Mouse (Mus musculus): Measurements from ENCODE around the gene Uap1l1.

The Uap1l1 gene

DNA sequence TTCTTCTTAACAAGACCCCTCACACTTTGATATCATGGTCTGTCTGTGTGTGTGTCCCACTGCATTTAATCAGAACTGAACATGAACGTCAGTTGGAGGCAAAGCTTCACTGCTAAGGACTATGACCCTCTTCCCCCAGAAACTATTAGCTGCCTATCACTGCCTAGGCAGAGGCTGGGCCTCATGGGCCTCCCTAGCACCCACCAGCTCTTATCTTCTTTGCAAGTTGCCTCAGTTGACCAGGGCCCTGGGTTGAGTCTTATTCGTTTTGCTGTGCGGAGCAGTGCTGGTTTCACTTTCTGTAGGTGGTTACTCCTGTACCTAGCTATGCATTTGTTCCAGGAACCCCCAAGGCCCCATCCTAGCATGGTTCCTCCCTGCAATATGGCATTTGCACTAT is 4.5 kb upstream of the Uap1l1 start:
- DNase-seq: no peak

- DNase-seq: peak in 1 of 2 experiments; percentile 44
Measured at GRCm38 (mm10) chr2:25364761-25365090, 756 bp downstream of the Uap1l1 start.

DNA sequence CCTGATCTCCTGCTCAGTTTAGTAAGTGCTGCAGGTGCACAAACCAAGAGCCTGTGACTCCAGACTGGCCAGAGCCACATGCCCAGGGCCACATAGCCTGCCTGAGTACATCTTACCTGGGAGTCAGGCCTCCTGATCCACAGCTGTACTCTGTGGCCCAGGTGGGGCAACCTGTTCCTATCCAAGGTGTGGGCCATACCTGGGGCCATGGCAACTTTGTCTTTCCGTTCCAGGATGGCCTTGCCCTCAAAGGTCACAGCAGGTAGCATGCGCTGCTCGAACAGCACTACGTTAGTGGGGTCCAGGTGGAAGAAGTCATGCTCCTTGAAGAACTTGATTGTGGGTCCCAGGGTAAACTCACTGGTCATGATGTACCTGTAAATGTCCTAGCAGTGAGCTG is 1.2 kb downstream of the Uap1l1 start:
- DNase-seq: peak in 1 of 2 experiments; percentile 34

- peak in 1 of 2 experiments; percentile 54 for DNase-seq
Measured at GRCm38 (mm10) chr2:25363478-25364178, 1.9 kb downstream of the Uap1l1 start.

- DNase-seq: no peak
Measured at GRCm38 (mm10) chr2:25359848-25360247, 5.6 kb downstream of the Uap1l1 start.

GRCm38 (mm10) chr2:25356208-25357079 is 9.0 kb downstream of the Uap1l1 start, which contains the start of gene Dpp7:
Gene Dpp7 (minus strand): TSS chr2:25356359.
- peak; percentile 90 to 91 for DNase-seq

DNA sequence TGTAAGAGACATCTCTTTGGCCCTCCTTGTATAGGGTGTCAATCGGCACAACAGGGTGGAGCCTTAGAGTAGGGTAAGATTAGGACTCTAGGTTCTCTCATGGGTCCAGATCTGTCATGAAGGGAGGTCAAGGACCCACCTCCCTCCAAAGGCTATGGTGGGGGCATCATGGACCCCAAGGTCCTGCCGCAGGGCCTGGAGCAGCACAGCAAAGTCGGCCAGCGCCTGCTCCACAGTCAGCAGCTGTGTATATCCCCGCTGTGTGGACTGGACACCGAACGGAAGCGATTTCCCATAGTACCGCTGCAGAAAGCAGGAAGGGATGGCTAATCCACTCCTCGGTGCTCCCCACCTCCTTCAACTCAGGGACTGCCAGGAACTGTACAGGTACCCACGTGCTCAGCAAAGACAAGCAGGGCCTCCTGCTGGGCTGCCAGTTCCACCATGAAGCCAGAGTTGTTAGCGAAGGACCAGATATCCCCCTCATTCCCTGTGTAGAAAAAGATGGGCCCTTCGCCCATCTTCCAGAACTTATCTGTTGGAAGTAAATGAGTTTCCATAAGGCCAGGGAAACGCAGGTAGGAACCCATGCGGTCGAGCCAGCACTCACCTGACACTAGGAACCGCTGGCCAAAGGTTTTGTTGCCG is 9.9 kb downstream of the Uap1l1 start:
- no peak for DNase-seq

DNA sequence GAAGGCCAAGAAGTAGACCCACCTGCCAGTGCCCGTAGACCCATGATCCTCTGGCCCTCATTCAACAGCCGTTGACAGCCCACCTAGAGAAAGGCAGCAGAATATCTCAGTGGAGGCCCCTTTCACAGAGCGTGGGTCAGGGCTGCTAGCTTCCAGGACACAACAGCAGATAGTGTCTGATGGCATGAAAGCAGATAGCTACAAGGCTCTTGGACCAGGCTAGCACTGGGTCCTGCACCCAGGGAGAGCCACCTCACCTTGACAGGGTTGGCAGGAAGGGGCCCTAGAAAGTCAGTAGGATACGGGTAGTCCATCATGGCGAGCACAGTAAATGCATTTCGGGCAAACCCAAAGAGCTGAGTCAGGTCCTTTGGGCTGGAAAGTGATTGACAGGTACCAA is 11.3 kb downstream of the Uap1l1 start:
- no peak for DNase-seq

GRCm38 (mm10) chr2:25350701-25351100 is 14.8 kb downstream of the Uap1l1 start:
- no peak for DNase-seq

GRCm38 (mm10) chr2:25349499-25349898 is 16.0 kb downstream of the Uap1l1 start:
- no peak for DNase-seq

- DNase-seq: no peak
Measured at GRCm38 (mm10) chr2:25348162-25348561, 17.3 kb downstream of the Uap1l1 start.

- DNase-seq: no peak
Measured at GRCm38 (mm10) chr2:25338303-25338702, 27.2 kb downstream of the Uap1l1 start.

DNA sequence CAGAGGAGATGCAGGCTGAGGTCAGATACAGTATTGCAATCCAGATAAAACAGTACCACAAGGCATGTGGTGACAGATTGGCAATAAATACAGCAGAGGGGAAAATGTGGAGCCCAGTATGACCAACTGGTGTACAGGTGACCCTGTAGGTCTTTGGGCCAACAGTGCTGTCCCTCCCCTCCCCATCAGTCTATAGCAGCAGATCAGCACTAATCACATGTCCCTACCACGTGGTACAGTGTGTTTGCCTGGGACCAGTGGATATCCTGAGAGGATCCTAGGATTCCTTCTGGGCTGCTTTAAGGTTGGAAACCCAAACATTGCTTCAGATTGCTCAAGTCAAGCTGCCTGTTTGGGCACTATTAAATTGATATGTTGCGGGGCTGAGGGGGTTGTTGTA is 31.9 kb downstream of the Uap1l1 start:
- DNase-seq: no peak

- peak; percentile 99 to 100 for DNase-seq
Measured at GRCm38 (mm10) chr2:25332286-25333160, 33.0 kb downstream of the Uap1l1 start, which contains the start of gene Man1b1. Gene Man1b1 (plus strand): TSS chr2:25332338.

GRCm38 (mm10) chr2:25331470-25331869 is 34.0 kb downstream of the Uap1l1 start:
- no peak for DNase-seq

DNA sequence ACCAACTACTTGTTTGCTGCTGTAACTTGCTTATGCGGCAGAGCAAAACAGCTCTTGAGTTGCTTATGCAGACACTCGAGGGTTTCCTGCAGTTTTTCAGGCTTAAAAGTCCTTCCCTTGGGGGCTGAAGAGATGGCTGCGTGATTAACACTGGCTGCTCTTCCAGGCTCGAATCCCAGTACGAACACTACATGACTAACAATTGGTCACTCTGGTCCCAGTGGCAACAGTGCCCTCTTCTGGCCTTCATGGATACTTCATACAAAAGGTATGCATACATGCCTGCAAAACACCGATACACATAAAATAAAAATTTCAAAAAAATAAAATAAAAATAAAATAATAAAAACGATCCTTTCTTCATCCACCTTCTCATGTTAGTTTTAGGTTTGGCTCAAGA is 37.0 kb downstream of the Uap1l1 start:
- DNase-seq: peak; percentile 52 to 64

- peak in 1 of 2 experiments; percentile 18 for DNase-seq
Measured at GRCm38 (mm10) chr2:25326036-25326435, 39.4 kb downstream of the Uap1l1 start.

DNA sequence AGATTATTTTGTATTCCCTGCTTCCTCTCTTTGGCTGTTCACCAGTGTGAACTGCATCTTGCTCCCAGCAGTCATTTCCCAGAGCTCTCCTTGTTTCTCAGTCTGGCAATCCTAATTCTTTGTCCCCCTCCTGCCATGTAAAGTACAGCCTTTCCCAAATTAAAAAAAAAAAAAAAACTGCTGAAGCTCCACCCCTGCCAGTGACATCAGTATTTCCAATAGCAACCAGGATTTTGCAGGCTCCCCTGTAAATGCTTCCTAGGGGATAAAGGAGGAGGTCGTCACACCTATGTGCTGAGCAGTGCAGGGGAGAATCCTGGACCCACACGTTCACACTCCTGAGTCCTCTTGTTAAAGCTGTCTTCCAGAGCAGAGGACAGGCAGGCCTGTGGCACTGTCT is 45.4 kb downstream of the Uap1l1 start:
- DNase-seq: no peak

DNA sequence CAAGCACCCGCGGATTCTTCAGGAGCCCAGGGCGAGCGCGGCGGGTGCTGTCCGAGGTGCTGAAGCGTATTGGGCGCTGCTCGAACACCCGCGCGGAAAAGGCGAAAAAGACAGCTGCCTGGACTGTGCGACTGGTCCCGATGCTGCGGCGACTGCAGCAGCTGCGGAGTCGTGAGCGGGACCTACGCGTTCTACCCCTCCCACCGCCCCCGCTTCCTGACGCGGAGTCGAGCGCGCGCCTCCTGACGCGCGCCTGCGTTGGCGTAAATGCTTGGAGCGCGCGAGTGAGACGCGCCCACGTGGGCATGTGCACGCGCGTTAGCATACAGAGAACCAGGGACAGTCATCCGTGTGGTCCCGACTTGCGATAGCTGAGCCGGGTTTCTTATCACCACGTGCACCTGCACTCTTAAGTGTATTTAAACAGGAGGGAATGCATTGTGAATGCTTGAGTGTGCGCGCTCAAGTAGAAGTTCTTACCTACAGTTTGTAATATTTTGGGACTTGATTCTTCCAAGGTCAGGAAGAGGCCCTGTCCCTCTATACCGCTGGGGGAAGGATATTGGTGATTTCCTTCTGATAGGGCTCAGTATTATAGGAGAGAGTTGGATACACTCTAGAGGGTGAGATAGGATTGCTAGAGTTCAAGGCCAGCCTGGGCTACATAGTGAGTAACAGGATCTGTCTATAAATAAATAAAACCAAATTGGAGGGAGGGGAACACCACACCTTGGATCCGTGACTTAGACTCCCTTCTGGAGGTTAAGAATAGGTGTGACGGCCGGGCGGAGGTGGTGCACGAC is 46.3 kb downstream of the Uap1l1 start, which contains the start of gene Grin1:
Grin1 (minus strand) TSS at position 217 of the 803 bp plus-strand sequence.
- peak; percentile 53 to 69 for DNase-seq

DNA sequence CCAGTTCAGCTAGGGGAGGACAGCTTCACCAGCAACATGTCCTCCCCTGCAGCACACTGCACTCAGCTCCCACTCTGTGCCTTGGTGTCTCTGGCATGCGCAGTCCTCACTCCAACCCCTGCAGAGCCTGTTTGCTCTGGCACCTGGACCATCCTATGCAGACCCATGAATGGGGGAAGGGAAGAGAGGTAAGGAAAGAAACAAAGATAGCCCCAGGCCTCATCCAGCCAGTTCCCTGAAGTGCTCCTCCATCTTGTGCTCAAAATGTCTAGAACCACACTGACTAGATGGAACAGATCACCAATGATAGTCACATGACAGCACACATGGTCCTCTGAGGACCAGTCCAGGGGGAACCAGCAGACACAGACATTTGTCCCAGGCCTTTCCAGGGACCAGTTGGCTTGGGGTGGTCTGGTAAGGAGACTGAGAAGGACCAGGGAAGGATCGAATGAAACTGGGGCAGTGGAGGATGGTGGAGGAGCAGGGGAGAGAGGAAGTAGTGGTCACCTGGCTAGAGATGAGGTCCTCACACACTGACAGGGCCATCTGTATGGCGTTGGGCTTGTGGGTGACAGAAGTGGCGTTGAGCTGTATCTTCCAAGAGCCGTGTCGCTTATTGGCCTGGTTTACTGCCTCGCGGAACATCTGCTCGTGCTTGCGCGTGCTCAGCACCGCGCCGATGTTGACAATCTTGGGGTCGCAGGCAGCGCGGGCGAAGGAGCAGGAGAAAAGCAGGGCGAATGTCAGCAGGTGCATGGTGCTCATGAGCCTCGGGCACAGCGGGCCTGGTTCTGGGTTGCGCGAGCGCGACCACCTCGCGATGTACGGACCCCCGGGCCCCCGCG is 47.1 kb downstream of the Uap1l1 start:
- no peak for DNase-seq
